Mouse (Mus musculus) neural tube, embryonic 13.5 days (tissue): ENCODE data around the gene Bpnt1. TPM values are rescaled to one million over a fixed set of nuclear protein-coding genes. Genes with fewer than 3 reads are reported as not detected.
A peak's percentile ranks its signal among the peaks of the same experiment; 100 is the strongest.

Experiments
- ATAC-seq: fragments of 200-750 bp; cut with Nextera tagmentation; 2 replicates; pipeline ENCODE4 v1.8.0; 2017; ENCODE audit warnings: low read depth, mild to moderate bottlenecking, moderate TSS enrichment, moderate library complexity
- H3K27ac ChIP-seq: fragments of 300-500 bp; sonication (generic); replicated peaks from 2 replicates; pipeline ENCODE4 v1.5.1; 2015; ENCODE audit warnings: moderate library complexity, mild to moderate bottlenecking, inconsistent platforms
- H3K27me3 ChIP-seq: fragments of 300-500 bp; sonication (generic); 2 replicates; pipeline ENCODE4 v1.6.1; 2015; ENCODE audit warnings: mild to moderate bottlenecking, inconsistent platforms
- H3K36me3 ChIP-seq: fragments of 300-500 bp; sonication (generic); 2 replicates; pipeline ENCODE4 v1.6.1; 2015; ENCODE audit warnings: mild to moderate bottlenecking, inconsistent platforms
- H3K4me1 ChIP-seq: fragments of 300-500 bp; sonication (generic); replicated peaks from 2 replicates; pipeline ENCODE4 v1.6.1; 2015; ENCODE audit warnings: inconsistent platforms
- H3K4me2 ChIP-seq: fragments of 300-500 bp; sonication (generic); 2 replicates; pipeline ENCODE4 v1.6.1; 2015; ENCODE audit warnings: inconsistent platforms, mild to moderate bottlenecking, moderate library complexity
- H3K4me3 ChIP-seq: fragments of 300-500 bp; sonication (generic); 2 replicates; pipeline ENCODE4 v1.5.1; 2015; ENCODE audit warnings: mild to moderate bottlenecking, inconsistent platforms
- H3K9ac ChIP-seq: fragments of 300-500 bp; sonication (generic); 2 replicates; pipeline ENCODE4 v1.6.1; 2015; ENCODE audit warnings: moderate library complexity, mild to moderate bottlenecking, inconsistent platforms
- H3K9me3 ChIP-seq: fragments of 300-500 bp; sonication (generic); 2 replicates; pipeline ENCODE4 v1.6.1; 2016; ENCODE audit warnings: inconsistent platforms
- WGBS: fragments of 180-500 bp; shearing (Covaris S2); methylation state at CpG from one replicate; pipeline ENCODE4 v1.1.7; 2015; 5-methylcytosine and 5-hydroxymethylcytosine counted together
- polyA plus RNA-seq: library from polyadenylated mRNA; unstranded; fragments of >200 nt; fragmentation: Nextera tagmentation; extraction: Ambion mirVana; gene quantifications from 2 replicates; pipeline ENCODE4 v1.2.1, GENCODE M21; 2015

The Bpnt1 gene
- polyA plus RNA-seq, 1 experiment from 2014 or later, result 56.1 TPM

DNA sequence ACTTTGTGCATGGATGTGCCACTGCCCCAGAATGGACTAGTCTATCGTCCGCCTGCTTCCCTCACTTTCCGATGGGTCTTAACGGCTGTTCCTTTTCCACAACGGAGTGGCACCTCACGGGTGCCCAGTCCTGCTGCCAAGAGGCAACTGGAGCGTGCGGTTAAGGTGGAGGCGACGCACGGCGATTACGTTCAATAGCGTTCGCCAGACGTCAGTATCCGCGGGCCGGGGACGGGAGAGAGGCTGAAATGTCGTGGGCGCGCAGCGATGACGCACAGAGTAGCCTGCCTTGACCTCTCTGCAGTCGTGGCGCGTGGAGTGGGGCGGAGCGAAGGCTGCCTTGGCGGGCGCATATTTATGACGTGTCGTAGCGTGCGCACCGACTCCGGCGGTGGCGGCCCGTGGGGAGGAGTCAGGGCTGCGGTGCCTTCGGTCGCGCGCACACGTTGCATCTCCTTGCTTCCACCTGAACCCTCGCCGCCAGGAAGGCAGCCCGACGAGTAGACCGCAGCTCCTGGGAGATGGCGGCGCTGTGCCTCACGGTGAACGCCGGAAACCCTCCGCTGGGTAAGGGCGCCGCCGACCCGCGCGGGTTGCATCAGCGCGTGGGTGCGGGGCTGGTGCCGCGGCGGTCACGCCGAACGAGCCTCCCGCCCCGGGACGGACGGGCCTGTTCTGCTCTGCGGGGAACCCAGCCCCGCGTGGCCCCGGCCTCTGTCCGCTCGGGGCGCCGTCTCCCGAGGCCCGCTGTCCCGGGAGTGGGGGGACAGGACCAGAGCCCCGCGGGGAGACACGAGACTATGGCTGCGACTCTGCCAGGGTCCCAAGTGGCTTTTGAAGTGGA lies 30.9 kb downstream of the Bpnt1 start, which contains the start of gene Eprs:
Gene Eprs (plus strand): TSS at position 368 of the 844 bp plus-strand sequence.
- Histone ChIP-seq H3K9me3 (no peaks in the 10 kb centered on the region), H3K27me3 (no peaks in the 10 kb centered on the region), H3K4me1 (peaks cover 35% of the 10 kb centered on the region), H3K27ac (peak within 1 kb of the TSS; percentile 93), H3K4me3 (peak within 1 kb of the TSS; percentile 95), H3K9ac (peak within 1 kb of the TSS; percentile 89), H3K36me3 (peaks cover 12% of the 10 kb centered on the region), H3K4me2 (peak within 1 kb of the TSS; percentile 75)
- peak; percentile 97 for ATAC-seq
- WGBS, result under 1% methylated on average over 92 of the region's 92 CpGs

DNA sequence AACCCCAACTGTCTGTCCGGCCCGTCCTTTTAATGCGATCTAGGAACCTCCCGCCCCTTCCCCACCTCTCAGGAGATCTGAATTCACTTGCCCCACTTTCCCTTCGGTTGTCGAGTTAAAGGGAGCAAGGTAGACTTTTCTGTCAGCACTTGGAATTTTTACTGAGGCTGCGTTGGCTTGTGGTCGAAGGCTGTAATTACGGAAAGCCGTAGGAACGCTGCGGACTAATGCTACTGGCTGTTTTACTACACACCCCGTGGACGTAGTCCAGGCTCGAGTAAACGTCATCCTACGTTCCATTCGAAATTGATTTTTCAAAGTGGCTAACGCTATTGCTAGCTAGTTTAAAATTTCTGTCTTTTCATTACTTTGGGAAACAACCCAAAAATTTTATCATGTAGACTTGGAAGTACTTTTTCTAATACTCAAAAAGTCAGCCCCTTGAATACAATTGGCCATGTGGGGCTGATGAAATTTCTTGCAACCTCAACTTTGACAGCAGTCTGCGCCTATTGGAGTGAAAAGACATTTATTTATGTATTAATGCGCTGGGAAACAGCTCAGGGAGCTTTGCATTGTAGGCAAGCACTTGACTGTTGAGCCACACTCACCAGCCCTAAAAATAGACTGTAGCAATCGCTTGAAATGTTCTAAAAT lies 31.7 kb downstream of the Bpnt1 start:
- no peaks in the 10 kb centered on the region for H3K27me3 ChIP-seq
- peak overlapping the region; percentile 89 for H3K9ac ChIP-seq
- H3K36me3 ChIP-seq, result peaks cover 8% of the 10 kb centered on the region; the same call in 1 of the 2 replicates
- no peaks in the 10 kb centered on the region for H3K9me3 ChIP-seq
- H3K27ac ChIP-seq, result peak overlapping the region; percentile 93
- H3K4me2 ChIP-seq, result peak overlapping the region; percentile 58
- WGBS, result 5% methylated on average over 22 of the region's 22 CpGs
- H3K4me1 ChIP-seq, result peaks cover 35% of the 10 kb centered on the region
- peak; percentile 37; the same call in 1 of the 2 replicates for ATAC-seq
- peak overlapping the region; percentile 95 for H3K4me3 ChIP-seq

DNA sequence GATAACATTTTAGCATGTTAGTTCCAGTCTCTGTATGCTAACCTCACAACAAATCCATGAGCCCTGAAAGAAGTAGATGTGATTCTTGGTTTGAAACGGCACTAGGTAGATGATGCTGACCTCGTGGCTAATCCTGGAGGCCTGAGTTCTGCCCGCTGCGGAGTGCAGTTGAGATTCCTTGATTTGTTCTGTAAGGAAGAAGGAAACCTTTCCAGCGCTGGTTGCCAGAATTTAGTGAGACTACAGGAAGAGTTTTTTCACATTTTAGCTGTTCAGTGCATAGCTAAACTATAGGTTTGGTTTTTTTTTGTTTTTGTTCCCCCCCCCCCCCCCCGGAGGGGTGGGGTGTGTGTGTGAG lies 32.2 kb downstream of the Bpnt1 start:
- Histone ChIP-seq H3K4me1 (peaks cover 35% of the 10 kb centered on the region), H3K27me3 (no peaks in the 10 kb centered on the region), H3K4me2 (peak overlapping the region; percentile 58), H3K27ac (no peak overlapping the region), H3K9me3 (no peaks in the 10 kb centered on the region), H3K9ac (peak overlapping the region; percentile 89), H3K36me3 (peaks cover 8% of the 10 kb centered on the region; the same call in 1 of the 2 replicates), H3K4me3 (peak overlapping the region; percentile 95)
- ATAC-seq, result no peak
- WGBS, result 51% methylated on average over 6 of the region's 6 CpGs

DNA sequence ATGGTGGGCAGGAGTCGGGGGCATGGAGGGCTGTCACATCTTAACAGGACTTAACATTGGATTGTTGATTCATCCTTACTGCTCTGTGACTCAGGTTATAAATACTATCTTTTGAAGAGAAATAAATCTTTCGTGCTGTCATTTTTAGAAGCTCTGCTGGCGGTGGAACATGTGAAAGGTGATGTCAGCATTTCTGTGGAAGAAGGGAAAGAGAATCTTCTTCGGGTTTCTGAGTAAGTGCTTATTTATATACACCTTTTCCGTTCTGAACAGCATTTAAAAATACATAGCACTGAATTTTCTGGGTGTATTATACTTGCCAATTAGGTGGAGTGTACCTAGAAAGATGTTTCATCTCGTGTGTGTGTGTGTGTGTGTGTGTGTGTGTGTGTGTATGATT lies 35.4 kb downstream of the Bpnt1 start:
- peaks cover 27% of the 10 kb centered on the region for H3K4me1 ChIP-seq
- peaks cover 34% of the 10 kb centered on the region for H3K36me3 ChIP-seq
- no peaks in the 10 kb centered on the region for H3K9me3 ChIP-seq
- H3K27me3 ChIP-seq, result no peaks in the 10 kb centered on the region
- H3K9ac ChIP-seq, result no peak overlapping the region
- no peak overlapping the region for H3K4me2 ChIP-seq
- 87% methylated on average over 6 of the region's 6 CpGs for WGBS
- ATAC-seq, result no peak
- no peak overlapping the region for H3K4me3 ChIP-seq
- H3K27ac ChIP-seq, result no peak overlapping the region

DNA sequence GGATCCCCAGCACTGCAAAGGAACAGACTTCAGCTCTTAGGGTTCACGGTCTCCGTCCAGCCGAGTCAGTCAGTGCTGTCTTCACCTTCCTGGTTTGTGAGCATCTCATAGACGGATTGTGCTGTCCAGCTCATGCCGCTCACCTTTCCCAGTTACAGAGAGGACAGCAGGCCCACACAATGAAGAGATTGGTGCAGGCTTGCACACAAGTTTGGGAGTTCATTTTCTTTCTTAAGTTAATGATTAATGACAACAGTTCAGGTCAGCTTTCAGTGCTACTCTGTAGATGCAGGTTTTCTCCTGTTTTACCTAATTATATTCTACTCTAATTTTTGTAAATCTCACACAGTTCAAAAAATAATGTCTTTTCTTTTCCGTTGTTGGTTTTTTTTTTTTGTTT lies 38.0 kb downstream of the Bpnt1 start:
- H3K27me3 ChIP-seq, result no peaks in the 10 kb centered on the region

DNA sequence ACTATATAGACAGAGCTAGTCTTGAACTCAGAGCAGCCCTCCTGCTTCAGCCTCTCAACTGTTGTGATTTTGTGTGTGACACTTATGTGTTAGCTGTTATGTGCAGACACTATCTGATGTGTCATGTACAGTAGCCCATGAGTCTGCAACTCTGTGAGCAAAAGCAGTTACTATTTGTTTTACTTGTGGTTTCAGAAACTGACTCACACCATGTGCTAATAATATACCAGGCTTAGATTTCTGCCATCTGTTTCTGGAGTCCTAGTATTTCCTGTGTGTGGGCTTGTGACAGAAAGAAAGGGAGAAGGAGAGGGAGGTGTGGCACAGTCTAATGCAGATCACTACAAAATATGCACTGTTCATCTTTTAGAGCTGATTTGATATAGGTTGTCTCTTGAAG lies 44.4 kb downstream of the Bpnt1 start:
- Histone ChIP-seq H3K4me1 (no peaks in the 10 kb centered on the region), H3K9me3 (no peaks in the 10 kb centered on the region), H3K27me3 (no peaks in the 10 kb centered on the region), H3K27ac (no peak overlapping the region), H3K4me2 (no peak overlapping the region), H3K9ac (no peak overlapping the region), H3K4me3 (no peak overlapping the region), H3K36me3 (peaks cover 93% of the 10 kb centered on the region)
- ATAC-seq, result no peak

More for the DNA sequence above, 38.0 kb downstream of the Bpnt1 start:
- H3K4me1 ChIP-seq, result peaks cover 12% of the 10 kb centered on the region
- no peak overlapping the region for H3K27ac ChIP-seq
- no peaks in the 10 kb centered on the region for H3K9me3 ChIP-seq
- 92% methylated on average over 6 of the region's 6 CpGs for WGBS
- no peak overlapping the region for H3K9ac ChIP-seq
- no peak for ATAC-seq
- no peak overlapping the region for H3K4me3 ChIP-seq
- H3K36me3 ChIP-seq, result peaks cover 56% of the 10 kb centered on the region
- H3K4me2 ChIP-seq, result no peak overlapping the region

DNA sequence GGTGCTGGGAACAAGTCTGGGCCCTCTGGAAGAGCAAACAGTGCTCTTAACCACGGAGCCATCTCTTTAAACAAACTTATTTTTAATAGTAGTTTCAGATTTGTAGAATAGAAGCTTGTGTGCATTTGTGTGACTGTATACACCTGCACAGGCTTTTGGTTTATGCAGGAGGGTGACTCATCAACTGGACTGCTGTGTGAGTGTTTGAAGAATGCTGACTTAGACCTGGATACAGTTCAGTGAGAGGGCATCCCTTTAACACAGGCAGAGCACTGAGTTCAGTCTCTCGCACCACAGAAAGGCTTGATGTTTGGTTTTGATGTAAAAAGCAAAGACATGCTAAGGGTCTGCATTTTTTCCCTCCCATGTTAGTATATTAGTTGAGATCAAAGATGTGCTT lies 45.5 kb downstream of the Bpnt1 start:
- Histone ChIP-seq H3K9ac (no peak overlapping the region), H3K4me2 (no peak overlapping the region), H3K9me3 (no peaks in the 10 kb centered on the region), H3K4me1 (no peaks in the 10 kb centered on the region), H3K4me3 (no peak overlapping the region), H3K27me3 (no peaks in the 10 kb centered on the region), H3K36me3 (peaks cover 91% of the 10 kb centered on the region), H3K27ac (no peak overlapping the region)
- no peak for ATAC-seq
- WGBS, result 89% methylated on average over 2 of the region's 2 CpGs

DNA sequence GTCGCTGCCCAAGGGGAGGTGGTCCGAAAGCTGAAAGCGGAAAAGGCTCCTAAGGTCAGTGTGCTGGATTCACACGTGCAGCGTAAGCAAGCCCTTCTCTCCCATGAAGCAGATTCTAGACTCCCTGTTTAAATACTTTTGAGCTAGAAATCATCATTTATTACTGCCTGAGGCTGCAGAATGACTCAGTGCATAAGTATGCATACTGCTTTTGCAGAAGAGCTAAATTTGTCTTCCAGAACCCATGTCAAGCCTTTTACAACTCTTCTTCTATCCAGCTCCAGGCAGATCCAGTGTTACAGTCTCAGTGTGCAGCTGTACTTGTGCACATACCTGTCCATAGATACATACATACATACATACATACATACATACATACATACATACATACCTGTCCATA lies 69.7 kb downstream of the Bpnt1 start:
- Histone ChIP-seq H3K9ac (no peak overlapping the region), H3K27me3 (no peaks in the 10 kb centered on the region), H3K4me1 (no peaks in the 10 kb centered on the region), H3K27ac (no peak overlapping the region), H3K4me3 (no peak overlapping the region), H3K36me3 (peaks cover 75% of the 10 kb centered on the region), H3K9me3 (no peaks in the 10 kb centered on the region), H3K4me2 (no peak overlapping the region)
- no peak for ATAC-seq
- 95% methylated on average over 5 of the region's 5 CpGs for WGBS

DNA sequence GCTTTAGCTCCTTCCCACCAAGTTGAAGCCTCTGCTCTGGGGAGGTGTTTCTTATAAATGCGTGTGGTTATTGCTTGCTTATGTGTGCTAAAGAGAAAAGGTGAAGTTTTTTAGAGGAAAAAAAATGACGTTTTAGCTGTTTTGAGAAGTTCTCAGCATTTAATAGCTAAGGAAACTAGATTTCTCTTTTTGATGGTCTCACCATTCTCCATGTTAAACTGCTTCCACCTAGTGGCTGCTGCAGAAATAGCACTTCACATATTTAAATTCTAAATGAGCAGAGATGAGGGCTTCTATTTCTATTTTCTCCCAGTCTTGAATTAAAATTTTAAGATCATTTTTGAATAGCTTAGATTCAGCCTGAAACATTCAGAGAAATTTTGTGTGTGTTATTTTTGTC lies 72.1 kb downstream of the Bpnt1 start:
- ATAC-seq, result no peak

DNA sequence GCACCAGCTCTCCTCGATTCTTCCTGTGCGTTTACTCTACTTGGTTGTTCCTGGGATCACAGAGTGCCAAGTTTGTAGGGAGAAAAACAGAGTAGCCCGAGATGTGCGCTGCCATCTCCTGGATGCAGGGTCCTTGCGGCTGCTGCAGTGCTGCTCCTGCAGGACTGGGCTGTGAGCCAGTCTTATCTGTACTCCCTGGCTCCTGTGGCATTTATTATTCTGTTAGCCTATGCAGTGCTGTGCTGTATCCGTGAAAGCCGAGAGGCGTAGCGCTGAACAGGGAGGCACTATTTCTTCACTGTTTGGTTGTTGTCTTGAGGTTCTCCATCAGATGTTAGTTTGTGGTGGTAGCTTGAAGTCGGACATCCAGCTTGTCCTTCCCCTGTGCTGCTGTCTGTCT lies 74.0 kb downstream of the Bpnt1 start:
- no peak overlapping the region for H3K9ac ChIP-seq
- no peak for ATAC-seq
- H3K4me3 ChIP-seq, result no peak overlapping the region
- H3K27ac ChIP-seq, result no peak overlapping the region
- H3K4me1 ChIP-seq, result no peaks in the 10 kb centered on the region
- H3K27me3 ChIP-seq, result no peaks in the 10 kb centered on the region
- H3K4me2 ChIP-seq, result no peak overlapping the region
- WGBS, result 93% methylated on average over 10 of the region's 10 CpGs
- H3K9me3 ChIP-seq, result no peaks in the 10 kb centered on the region
- H3K36me3 ChIP-seq, result peaks cover 79% of the 10 kb centered on the region

More for the DNA sequence above, 72.1 kb downstream of the Bpnt1 start:
- H3K27me3 ChIP-seq, result no peaks in the 10 kb centered on the region
- H3K4me3 ChIP-seq, result no peak overlapping the region
- H3K9ac ChIP-seq, result no peak overlapping the region
- H3K27ac ChIP-seq, result no peak overlapping the region
- peaks cover 76% of the 10 kb centered on the region for H3K36me3 ChIP-seq
- no peaks in the 10 kb centered on the region for H3K4me1 ChIP-seq
- no peak overlapping the region for H3K4me2 ChIP-seq
- H3K9me3 ChIP-seq, result no peaks in the 10 kb centered on the region
- WGBS, result 42% methylated on average over 2 of the region's 2 CpGs
